Mouse (Mus musculus) heart, postnatal 0 days (tissue): ENCODE results near the gene Lpxn. TPM values are rescaled to one million over a fixed set of nuclear protein-coding genes. Genes with fewer than 3 reads are reported as not detected.

Experiments
- ATAC-seq: fragments of 200-750 bp; cut with Nextera tagmentation; 2 replicates; pipeline ENCODE4 v1.8.0; 2017; ENCODE audit warnings: low read depth, moderate number of reproducible peaks, moderate library complexity; ENCODE audit not compliant: insufficient read depth
- DNase-seq: peaks from one replicate; pipeline ENCODE4 v3.0.0-alpha.2; 2016; ENCODE audit warnings: low spot score
- H3K27ac ChIP-seq: fragments of 300-500 bp; sonication (generic); 2 replicates; pipeline ENCODE4 v1.5.1; 2014; ENCODE audit warnings: low read depth, mild to moderate bottlenecking
- H3K27me3 ChIP-seq: fragments of 300-500 bp; sonication (generic); 2 replicates; pipeline ENCODE4 v1.6.1; 2014; ENCODE audit warnings: low read length, mixed read lengths; ENCODE audit not compliant: control insufficient read depth, insufficient read depth
- H3K36me3 ChIP-seq: fragments of 300-500 bp; sonication (generic); replicated peaks from 2 replicates; pipeline ENCODE4 v1.6.1; 2014; ENCODE audit warnings: low read length, mixed read lengths; ENCODE audit not compliant: control insufficient read depth, insufficient read depth
- H3K4me1 ChIP-seq: fragments of 300-500 bp; sonication (generic); 2 replicates; pipeline ENCODE4 v1.6.1; 2014; ENCODE audit warnings: antibody characterized with exemption; ENCODE audit not compliant: control insufficient read depth, insufficient read depth
- H3K4me2 ChIP-seq: fragments of 300-500 bp; sonication (generic); 2 replicates; pipeline ENCODE4 v1.6.1; 2014; ENCODE audit warnings: low read depth, mild to moderate bottlenecking, low read length, moderate library complexity
- H3K4me3 ChIP-seq: fragments of 300-500 bp; sonication (generic); 2 replicates; pipeline ENCODE4 v1.5.1; 2014; ENCODE audit warnings: low read depth, low read length
- H3K9ac ChIP-seq: fragments of 300-500 bp; sonication (generic); replicated peaks from 2 replicates; pipeline ENCODE4 v1.6.1; 2014; ENCODE audit warnings: low read depth, low read length, mixed read lengths
- H3K9me3 ChIP-seq: fragments of 300-500 bp; sonication (generic); replicated peaks from 2 replicates; pipeline ENCODE4 v1.6.1; 2016; ENCODE audit warnings: low read length; ENCODE audit not compliant: control insufficient read depth
- CTCF ChIP-seq: IDR thresholded peaks from 2 replicates; pipeline ENCODE4 v1.5.1; 2016; ENCODE audit warnings: antibody characterized with exemption, control low read depth, low read depth
- EP300 ChIP-seq: IDR thresholded peaks from 2 replicates; pipeline ENCODE4 v1.6.1; 2016; ENCODE audit warnings: antibody characterized with exemption, low read depth
- WGBS: fragments of 180-500 bp; shearing (Covaris S2); extraction: QIAGEN DNeasy Blood & Tissue Kit; methylation state at CpG from one replicate; pipeline ENCODE4 v1.1.7; 2014; 5-methylcytosine and 5-hydroxymethylcytosine counted together
- polyA plus RNA-seq: library from polyadenylated mRNA; unstranded; fragments of >200 nt; fragmentation: Nextera tagmentation; extraction: Ambion mirVana; gene quantifications from 2 replicates; pipeline ENCODE4 v1.2.1, GENCODE M21; 2015
- total RNA-seq: library from RNA; depleted of rRNA; stranded (reverse); fragments of >200 nt; gene quantifications from 2 replicates; pipeline ENCODE4 v1.2.3, GENCODE M21; 2014; ENCODE audit warnings: low replicate concordance

The Lpxn gene
- total and polyA plus RNA-seq, 2 experiments from 2014 or later, result 0.89 to 1.3 TPM

GRCm38 (mm10) chr19:12799081-12799480 is 3.1 kb downstream of the Lpxn start:
- 66% methylated on average over 3 of the region's 3 CpGs for WGBS
- H3K4me1 ChIP-seq, result no peaks in the 10 kb centered on the region
- no peak for ATAC-seq
- no peaks in the 10 kb centered on the region for H3K36me3 ChIP-seq
- H3K27ac ChIP-seq, result no peak overlapping the region; the same call in 1 of the 2 replicates
- H3K9ac ChIP-seq, result no peak overlapping the region
- H3K4me3 ChIP-seq, result no peak overlapping the region
- no peaks in the 10 kb centered on the region for H3K9me3 ChIP-seq
- H3K27me3 ChIP-seq, result no peaks in the 10 kb centered on the region
- DNase-seq, result no peak
- H3K4me2 ChIP-seq, result no peak overlapping the region
- TF ChIP-seq CTCF, result no peak
- no peak for TF ChIP-seq EP300

GRCm38 (mm10) chr19:12800621-12801020 is 4.6 kb downstream of the Lpxn start:
- WGBS, result 50% methylated on average over 2 of the region's 2 CpGs
- Histone ChIP-seq H3K36me3 (no peaks in the 10 kb centered on the region), H3K4me2 (no peak overlapping the region), H3K27me3 (no peaks in the 10 kb centered on the region), H3K9me3 (no peaks in the 10 kb centered on the region), H3K27ac (no peak overlapping the region), H3K4me3 (no peak overlapping the region), H3K4me1 (no peaks in the 10 kb centered on the region), H3K9ac (no peak overlapping the region)
- ATAC-seq (no peak), DNase-seq (no peak)
- TF ChIP-seq CTCF (no peak), EP300 (no peak)

- DNase-seq, result no peak
- Histone ChIP-seq H3K4me1 (no peaks in the 10 kb centered on the region), H3K36me3 (no peaks in the 10 kb centered on the region), H3K9me3 (no peaks in the 10 kb centered on the region), H3K4me3 (no peak overlapping the region), H3K27ac (no peak overlapping the region), H3K9ac (no peak overlapping the region), H3K4me2 (no peak overlapping the region), H3K27me3 (no peaks in the 10 kb centered on the region)
- WGBS, result 53% methylated on average over 3 of the region's 3 CpGs
- no peak for TF ChIP-seq CTCF
- no peak for TF ChIP-seq EP300
- no peak for ATAC-seq
Measured at GRCm38 (mm10) chr19:12801046-12801445, 5.1 kb downstream of the Lpxn start.

- Histone ChIP-seq H3K9me3 (no peaks in the 10 kb centered on the region), H3K9ac (no peak overlapping the region), H3K27ac (no peak overlapping the region), H3K4me1 (no peaks in the 10 kb centered on the region), H3K27me3 (no peaks in the 10 kb centered on the region), H3K36me3 (no peaks in the 10 kb centered on the region), H3K4me2 (no peak overlapping the region), H3K4me3 (no peak overlapping the region)
- no peak for ATAC-seq
- TF ChIP-seq CTCF, result no peak
- TF ChIP-seq EP300, result no peak
- no peak for DNase-seq
- 71% methylated on average over 3 of the region's 3 CpGs for WGBS
Measured at GRCm38 (mm10) chr19:12802830-12803229, 6.8 kb downstream of the Lpxn start.

- Histone ChIP-seq H3K36me3 (no peaks in the 10 kb centered on the region), H3K9me3 (no peaks in the 10 kb centered on the region), H3K27ac (no peak overlapping the region), H3K4me3 (no peak overlapping the region), H3K27me3 (no peaks in the 10 kb centered on the region), H3K4me2 (no peak overlapping the region), H3K9ac (no peak overlapping the region), H3K4me1 (no peaks in the 10 kb centered on the region)
- 71% methylated on average over 1 of the region's 1 CpGs for whole genome bisulfite sequencing
- no peak for TF ChIP-seq EP300
- TF ChIP-seq CTCF, result no peak
- no peak for DNase-seq
- ATAC-seq, result no peak
Measured at GRCm38 (mm10) chr19:12804237-12804636, 8.2 kb downstream of the Lpxn start.

- H3K9ac ChIP-seq, result no peak overlapping the region
- no peak overlapping the region for H3K4me3 ChIP-seq
- ATAC-seq (no peak), DNase-seq (no peak)
- no peak overlapping the region for H3K27ac ChIP-seq
- no peaks in the 10 kb centered on the region for H3K4me1 ChIP-seq
- H3K27me3 ChIP-seq, result no peaks in the 10 kb centered on the region
- H3K4me2 ChIP-seq, result no peak overlapping the region
- no peaks in the 10 kb centered on the region for H3K9me3 ChIP-seq
- H3K36me3 ChIP-seq, result no peaks in the 10 kb centered on the region
- TF ChIP-seq CTCF (no peak), EP300 (no peak)
- WGBS, result 61% methylated on average over 3 of the region's 3 CpGs
Measured at GRCm38 (mm10) chr19:12805730-12806129, 9.7 kb downstream of the Lpxn start.
